Mouse (Mus musculus) midbrain, embryonic 16.5 days (tissue): ENCODE results near the gene Sprr2k. TPM values are rescaled to one million over a fixed set of nuclear protein-coding genes. Genes with fewer than 3 reads are reported as not detected.

Source experiments
- ATAC-seq: fragments of 200-750 bp; cut with Nextera tagmentation; 2 replicates; pipeline ENCODE4 v1.8.0; 2017; ENCODE audit warnings: moderate TSS enrichment
- H3K27ac ChIP-seq: fragments of 300-500 bp; sonication (generic); 2 replicates; pipeline ENCODE4 v1.5.1; 2014; ENCODE audit warnings: mild to moderate bottlenecking, low read length, mixed read lengths
- H3K27me3 ChIP-seq: fragments of 300-500 bp; sonication (generic); 2 replicates; pipeline ENCODE4 v1.6.1; 2014; ENCODE audit warnings: low read depth, low read length, mixed read lengths; ENCODE audit not compliant: control insufficient read depth, insufficient read depth
- H3K36me3 ChIP-seq: fragments of 300-500 bp; sonication (generic); 2 replicates; pipeline ENCODE4 v1.6.1; 2014; ENCODE audit warnings: mild to moderate bottlenecking, low read length, moderate library complexity, mixed read lengths; ENCODE audit not compliant: control insufficient read depth, insufficient read depth
- H3K4me1 ChIP-seq: fragments of 300-500 bp; sonication (generic); 2 replicates; pipeline ENCODE4 v1.6.1; 2014; ENCODE audit warnings: mild to moderate bottlenecking, low read length, mixed read lengths; ENCODE audit not compliant: control insufficient read depth, insufficient read depth
- H3K4me2 ChIP-seq: fragments of 300-500 bp; sonication (generic); 2 replicates; pipeline ENCODE4 v1.6.1; 2014; ENCODE audit warnings: mild to moderate bottlenecking, low read length, mixed read lengths
- H3K4me3 ChIP-seq: fragments of 300-500 bp; sonication (generic); 2 replicates; pipeline ENCODE4 v1.5.1; 2014; ENCODE audit warnings: low read depth, mild to moderate bottlenecking, low read length, moderate library complexity, mixed read lengths
- H3K9ac ChIP-seq: fragments of 300-500 bp; sonication (generic); 2 replicates; pipeline ENCODE4 v1.6.1; 2014; ENCODE audit warnings: low read depth, low read length, mixed read lengths
- H3K9me3 ChIP-seq: fragments of 300-500 bp; sonication (generic); replicated peaks from 2 replicates; pipeline ENCODE4 v1.6.1; 2014; ENCODE audit warnings: mild to moderate bottlenecking, low read length, mixed read lengths; ENCODE audit not compliant: control insufficient read depth, poor library complexity, severe bottlenecking
- WGBS: fragments of 180-500 bp; shearing (Covaris S2); extraction: QIAGEN DNeasy Blood & Tissue Kit; methylation state at CpG from one replicate; pipeline ENCODE4 v1.1.7; 2014; 5-methylcytosine and 5-hydroxymethylcytosine counted together
- polyA plus RNA-seq: library from polyadenylated mRNA; unstranded; fragments of >200 nt; fragmentation: Nextera tagmentation; extraction: Ambion mirVana; gene quantifications from 2 replicates; pipeline ENCODE4 v1.2.1, GENCODE M21; 2015

Sprr2k gene
- not detected in 2 replicates for polyA plus RNA-seq

DNA sequence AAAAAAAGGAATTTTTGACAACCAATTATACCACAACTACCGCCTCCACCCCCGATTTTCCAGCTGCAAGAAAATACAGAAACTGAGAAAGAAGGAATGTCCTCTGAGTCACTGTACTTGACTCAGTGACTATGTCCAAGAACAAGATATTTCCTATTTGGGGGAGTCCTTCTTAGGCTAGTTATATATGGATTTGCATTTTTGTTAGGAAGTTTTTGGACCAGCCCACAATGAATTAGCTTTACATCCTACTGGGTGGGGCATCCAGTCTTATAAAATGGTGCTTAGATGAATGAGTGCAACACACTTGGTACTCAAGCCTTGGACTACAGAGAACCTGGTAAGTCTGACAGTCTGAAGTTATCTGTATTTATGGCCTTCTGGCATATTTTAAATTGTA, at the start of gene Sprr2k:
Gene Sprr2k (plus strand): TSS at position 301 of the 400 bp plus-strand sequence.
- Histone ChIP-seq H3K4me3 (no peak within 1 kb of the TSS), H3K9ac (no peak within 1 kb of the TSS), H3K4me1 (no peaks in the 10 kb centered on the region), H3K27me3 (no peaks in the 10 kb centered on the region), H3K27ac (no peak within 1 kb of the TSS), H3K9me3 (no peaks in the 10 kb centered on the region), H3K36me3 (no peaks in the 10 kb centered on the region), H3K4me2 (no peak within 1 kb of the TSS)
- WGBS, result 100% methylated on average over 2 of the region's 2 CpGs
- ATAC-seq, result no peak

DNA sequence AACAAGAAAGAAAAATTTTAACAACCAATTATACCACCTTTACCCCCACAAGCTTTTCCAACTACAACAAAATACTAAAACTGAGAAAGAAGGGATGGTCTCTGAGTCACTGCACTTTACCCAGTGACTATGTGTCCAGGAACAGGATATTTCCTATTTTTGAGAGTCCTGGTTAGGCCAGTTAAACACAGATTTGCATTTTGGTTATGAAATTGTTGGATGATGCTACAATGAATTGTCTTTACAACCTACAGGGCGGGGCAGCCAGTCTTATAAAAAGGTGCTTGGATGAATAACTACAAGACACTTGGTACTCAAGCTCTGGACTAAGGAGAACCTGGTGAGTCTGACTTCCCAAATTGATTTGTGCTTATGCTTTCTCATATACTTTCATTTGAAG, 47.0 kb upstream of the Sprr2k start, which contains the start of gene Sprr2h:
Gene Sprr2h (plus strand): TSS at position 301 of the 400 bp plus-strand sequence.
- no peaks in the 10 kb centered on the region for H3K27me3 ChIP-seq
- H3K9ac ChIP-seq, result no peak within 1 kb of the TSS
- no peak within 1 kb of the TSS for H3K4me3 ChIP-seq
- WGBS, result 94% methylated on average over 1 of the region's 1 CpGs
- no peaks in the 10 kb centered on the region for H3K36me3 ChIP-seq
- no peak within 1 kb of the TSS for H3K4me2 ChIP-seq
- H3K27ac ChIP-seq, result no peak within 1 kb of the TSS
- H3K9me3 ChIP-seq, result no peaks in the 10 kb centered on the region
- ATAC-seq, result no peak
- no peaks in the 10 kb centered on the region for H3K4me1 ChIP-seq

DNA sequence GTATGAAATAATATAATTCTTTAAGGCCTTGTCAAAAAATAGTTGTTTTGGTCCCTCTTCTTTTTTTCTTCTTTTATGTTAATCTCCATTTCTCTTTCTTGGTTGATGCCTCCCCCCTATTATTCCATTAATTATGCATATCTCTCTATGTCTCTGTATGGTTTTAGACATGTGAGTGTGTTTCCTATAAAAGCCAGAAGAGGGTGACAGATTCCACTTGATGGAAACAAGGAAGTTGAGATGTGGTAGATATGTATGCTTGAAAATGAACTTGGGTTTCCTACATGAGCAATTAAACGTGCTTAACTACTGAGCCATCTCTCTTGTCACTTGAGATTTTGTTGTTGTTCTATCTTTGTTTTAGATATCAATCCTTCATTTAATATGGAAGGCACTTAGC, 38.1 kb upstream of the Sprr2k start:
- no peak overlapping the region for H3K4me3 ChIP-seq

DNA sequence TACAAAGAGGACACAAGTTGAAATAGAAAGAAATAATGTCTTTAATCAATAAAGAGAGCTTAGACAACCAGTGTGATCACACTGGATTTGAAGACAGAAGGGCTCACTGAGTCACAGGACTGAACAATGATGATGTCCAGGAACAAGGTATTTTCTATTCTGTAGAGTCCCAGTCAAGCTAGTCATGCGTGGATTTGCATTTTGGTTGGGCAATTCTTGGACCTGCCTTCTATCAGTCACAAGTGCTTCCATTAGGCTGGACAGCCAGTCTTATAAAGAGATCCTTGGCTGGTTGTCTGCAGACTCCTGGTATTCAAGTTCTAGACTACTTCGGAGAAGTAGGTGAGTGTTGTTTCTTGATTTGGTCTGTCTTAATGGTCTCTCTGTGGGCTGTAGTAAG, 24.7 kb upstream of the Sprr2k start, which contains the start of gene Sprr2i:
Gene Sprr2i (plus strand): TSS at position 301 of the 400 bp plus-strand sequence.
- ATAC-seq, result no peak
- WGBS, result 91% methylated on average over 2 of the region's 2 CpGs
- no peaks in the 10 kb centered on the region for H3K36me3 ChIP-seq
- no peak within 1 kb of the TSS for H3K9ac ChIP-seq
- H3K9me3 ChIP-seq, result no peaks in the 10 kb centered on the region
- no peak within 1 kb of the TSS for H3K27ac ChIP-seq
- H3K4me3 ChIP-seq, result no peak within 1 kb of the TSS
- no peaks in the 10 kb centered on the region for H3K27me3 ChIP-seq
- no peaks in the 10 kb centered on the region for H3K4me1 ChIP-seq
- H3K4me2 ChIP-seq, result no peak within 1 kb of the TSS

More for the DNA sequence above, 38.1 kb upstream of the Sprr2k start:
- H3K9ac ChIP-seq, result no peak overlapping the region
- no peak overlapping the region for H3K4me2 ChIP-seq
- H3K27ac ChIP-seq, result no peak overlapping the region
- no peaks in the 10 kb centered on the region for H3K4me1 ChIP-seq
- no peaks in the 10 kb centered on the region for H3K9me3 ChIP-seq
- no peak for ATAC-seq
- H3K36me3 ChIP-seq, result no peaks in the 10 kb centered on the region
- WGBS, result 52% methylated on average over 1 of the region's 1 CpGs
- no peaks in the 10 kb centered on the region for H3K27me3 ChIP-seq

DNA sequence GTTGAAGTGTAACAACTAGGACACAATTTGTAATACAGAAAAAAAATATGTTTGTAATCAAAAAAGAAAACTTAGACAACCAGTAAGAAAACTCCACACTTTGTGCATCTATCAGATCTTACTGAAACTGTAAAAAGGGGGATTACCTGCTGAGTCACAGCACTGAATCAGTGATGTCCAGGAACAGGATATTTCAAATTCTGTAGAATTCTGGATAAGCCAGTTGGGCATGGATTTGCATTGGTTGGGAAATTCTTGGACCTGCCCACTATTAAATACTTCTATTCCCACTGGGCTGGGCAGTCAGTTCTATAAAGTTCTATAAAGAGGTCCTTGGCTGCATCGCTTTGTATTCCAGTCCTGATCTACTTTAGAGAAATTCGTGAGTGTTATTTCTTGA, 14.6 kb upstream of the Sprr2k start, which contains the start of gene Sprr2j-ps:
Gene Sprr2j-ps (plus strand): TSS at position 301 of the 400 bp plus-strand sequence.
- no peak within 1 kb of the TSS for H3K27ac ChIP-seq
- H3K9me3 ChIP-seq, result no peaks in the 10 kb centered on the region
- no peak within 1 kb of the TSS for H3K4me2 ChIP-seq
- ATAC-seq, result no peak
- H3K9ac ChIP-seq, result no peak within 1 kb of the TSS
- no peaks in the 10 kb centered on the region for H3K36me3 ChIP-seq
- 96% methylated on average over 2 of the region's 2 CpGs for WGBS
- H3K27me3 ChIP-seq, result no peaks in the 10 kb centered on the region
- no peaks in the 10 kb centered on the region for H3K4me1 ChIP-seq
- H3K4me3 ChIP-seq, result no peak within 1 kb of the TSS

DNA sequence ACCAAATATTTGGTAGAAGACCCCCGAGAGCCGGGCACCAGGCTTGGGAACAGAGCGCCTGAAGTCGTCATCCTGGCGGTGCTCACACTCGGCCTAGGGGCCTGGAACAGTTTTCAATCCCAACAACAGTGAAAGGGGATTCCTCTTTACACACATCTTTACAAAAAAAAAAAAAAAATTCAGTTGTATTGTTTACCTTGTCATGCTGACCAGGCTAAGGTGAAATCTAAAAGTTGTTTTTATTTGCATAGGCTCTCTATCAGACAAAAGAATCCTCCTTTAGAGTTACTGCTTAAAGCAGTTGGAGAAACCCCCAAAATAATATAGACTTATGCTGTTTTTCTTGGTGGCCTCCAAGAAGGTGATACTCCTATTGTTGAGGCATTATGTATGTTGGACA, 3.1 kb upstream of the Sprr2k start, which contains the start of gene Gm9774:
Gene Gm9774 (minus strand): TSS at position 101 of the 400 bp plus-strand sequence.
- Histone ChIP-seq H3K27me3 (no peaks in the 10 kb centered on the region), H3K4me3 (no peak within 1 kb of the TSS), H3K4me1 (no peaks in the 10 kb centered on the region), H3K27ac (no peak within 1 kb of the TSS), H3K36me3 (no peaks in the 10 kb centered on the region), H3K9me3 (no peaks in the 10 kb centered on the region), H3K4me2 (no peak within 1 kb of the TSS), H3K9ac (no peak within 1 kb of the TSS)
- WGBS, result 93% methylated on average over 6 of the region's 6 CpGs
- ATAC-seq, result no peak

DNA sequence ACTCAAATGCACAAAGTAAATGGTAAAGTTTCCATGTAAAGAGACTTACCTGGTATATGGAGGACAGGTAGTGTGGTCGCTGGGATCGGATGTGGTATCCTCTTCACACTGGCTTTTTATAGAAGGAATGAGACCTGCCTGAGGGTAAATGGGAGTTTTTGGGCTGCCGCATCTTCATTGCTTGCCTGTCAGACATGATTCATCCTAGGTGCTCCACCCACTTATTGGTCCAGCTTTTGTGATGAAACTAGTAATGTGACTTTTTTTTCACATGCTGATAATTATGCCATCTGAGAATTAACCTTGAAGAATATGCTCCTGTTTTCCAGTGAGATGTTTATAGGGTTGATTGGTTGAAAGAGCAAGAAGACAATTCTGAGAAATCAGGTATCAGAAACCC, 6.3 kb downstream of the Sprr2k start, which contains the start of gene Sprr1b:
Gene Sprr1b (minus strand): TSS at position 101 of the 400 bp plus-strand sequence.
- no peak within 1 kb of the TSS for H3K9ac ChIP-seq
- H3K9me3 ChIP-seq, result no peaks in the 10 kb centered on the region
- H3K4me1 ChIP-seq, result no peaks in the 10 kb centered on the region
- no peaks in the 10 kb centered on the region for H3K27me3 ChIP-seq
- no peak within 1 kb of the TSS for H3K4me2 ChIP-seq
- H3K36me3 ChIP-seq, result no peaks in the 10 kb centered on the region
- H3K27ac ChIP-seq, result no peak within 1 kb of the TSS
- ATAC-seq, result no peak
- no peak within 1 kb of the TSS for H3K4me3 ChIP-seq
- 93% methylated on average over 3 of the region's 3 CpGs for WGBS

DNA sequence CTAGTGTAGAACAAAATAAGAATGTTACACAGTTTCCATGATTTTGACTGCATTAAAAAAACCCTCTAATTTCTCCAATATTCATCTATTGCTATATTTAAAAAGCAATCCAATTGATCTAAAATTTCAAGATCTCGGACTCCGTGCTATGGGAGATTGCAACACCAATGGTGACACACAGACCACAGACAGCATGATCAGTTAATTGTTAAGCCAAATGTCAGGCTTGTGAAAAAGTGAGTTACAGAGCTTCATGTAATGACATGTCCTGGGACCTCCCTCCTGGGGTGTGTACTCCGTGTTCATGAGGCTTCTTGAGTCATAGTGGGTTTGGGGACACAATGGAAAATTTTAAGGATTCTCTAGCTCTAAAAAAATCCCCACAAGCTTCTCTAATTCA, 7.8 kb downstream of the Sprr2k start:
- Histone ChIP-seq H3K4me1 (no peaks in the 10 kb centered on the region), H3K4me3 (no peak overlapping the region), H3K27me3 (no peaks in the 10 kb centered on the region), H3K9ac (no peak overlapping the region), H3K4me2 (no peak overlapping the region), H3K9me3 (no peaks in the 10 kb centered on the region), H3K36me3 (no peaks in the 10 kb centered on the region), H3K27ac (no peak overlapping the region)
- 91% methylated on average over 3 of the region's 3 CpGs for WGBS
- no peak for ATAC-seq

DNA sequence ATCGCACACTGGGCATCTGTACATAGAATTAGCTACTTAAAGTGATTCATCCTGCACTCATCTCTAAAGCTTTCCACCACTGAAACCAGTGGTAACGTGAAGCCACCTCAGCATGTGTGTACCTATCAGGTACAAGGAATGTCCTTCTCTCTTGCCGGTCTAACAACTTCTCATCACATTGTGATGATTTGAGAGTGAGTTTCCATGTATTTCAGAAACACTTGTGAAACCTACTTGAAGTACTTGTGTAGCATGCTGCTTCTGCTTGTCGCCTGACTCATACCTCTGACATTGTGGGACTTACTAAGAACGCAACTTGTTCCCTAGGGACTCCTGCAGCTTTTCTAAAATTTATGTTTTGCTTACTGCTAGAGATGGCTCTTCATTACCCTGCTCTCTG, 22.8 kb downstream of the Sprr2k start:
- no peaks in the 10 kb centered on the region for H3K27me3 ChIP-seq
- H3K4me1 ChIP-seq, result no peaks in the 10 kb centered on the region
- H3K4me3 ChIP-seq, result no peak overlapping the region
- H3K9ac ChIP-seq, result no peak overlapping the region
- no peak for ATAC-seq
- no peaks in the 10 kb centered on the region for H3K9me3 ChIP-seq
- no peaks in the 10 kb centered on the region for H3K36me3 ChIP-seq
- H3K27ac ChIP-seq, result no peak overlapping the region
- no peak overlapping the region for H3K4me2 ChIP-seq
- WGBS, result 89% methylated on average over 5 of the region's 5 CpGs
